Mouse (Mus musculus): ENCODE measurements around the gene Btbd17. TPM values are rescaled to one million over a fixed set of nuclear protein-coding genes. Genes with fewer than 3 reads are reported as not detected.

The Btbd17 gene
- polyA plus RNA-seq, 1 experiment: 0.49 TPM

GRCm38 (mm10) chr11:114829499-114830432, 34.0 kb upstream of the Btbd17 start:
- no peaks in the 10 kb centered on the region for H3K79me2 ChIP-seq (ENCODE audit: control insufficient read depth, insufficient read depth)
- no peak overlapping the region for H3ac ChIP-seq (ENCODE audit: control insufficient read depth, insufficient read length, low read depth)
- no peaks in the 10 kb centered on the region for H3K27me3 ChIP-seq (ENCODE audit: control insufficient read depth, insufficient read depth, insufficient read length)
- no peaks in the 10 kb centered on the region for H3K79me3 ChIP-seq (ENCODE audit: low read depth)
- H3K4me3 ChIP-seq (ENCODE audit: insufficient read depth, poor library complexity, severe bottlenecking): no peak overlapping the region
- no peaks in the 10 kb centered on the region for H3K36me3 ChIP-seq (ENCODE audit: control insufficient read depth, insufficient read depth)
- TF ChIP-seq MYOD1 (IDR thresholded peaks at IDR 0.05; ENCODE audit: control insufficient read depth, insufficient read length, low read depth) (no peak), FOSL1 (IDR thresholded peaks at IDR 0.05; ENCODE audit: insufficient read depth, low read length, poor library complexity, severe bottlenecking) (no peak), MAX (IDR thresholded peaks at IDR 0.05) (no peak), CTCF (IDR thresholded peaks at IDR 0.05; ENCODE audit: control insufficient read depth, insufficient read depth, insufficient read length) (no peak), USF1 (IDR thresholded peaks at IDR 0.05; ENCODE audit: low read depth) (no peak), CEBPB (IDR thresholded peaks at IDR 0.05; ENCODE audit: low read depth) (no peak), MYOG (IDR thresholded peaks at IDR 0.05; ENCODE audit: control insufficient read depth, extremely low read depth, insufficient read length) (no peak)

GRCm38 (mm10) chr11:114826686-114827085, 30.9 kb upstream of the Btbd17 start:
- Histone ChIP-seq H3K27me3 (ENCODE audit: control insufficient read depth, insufficient read depth, insufficient read length) (no peaks in the 10 kb centered on the region), H3ac (ENCODE audit: control insufficient read depth, insufficient read length, low read depth) (no peak overlapping the region), H3K4me3 (ENCODE audit: insufficient read depth, poor library complexity, severe bottlenecking) (no peak overlapping the region), H3K36me3 (ENCODE audit: control insufficient read depth, insufficient read depth) (no peaks in the 10 kb centered on the region), H3K79me3 (ENCODE audit: low read depth) (no peaks in the 10 kb centered on the region), H3K79me2 (ENCODE audit: control insufficient read depth, insufficient read depth) (no peaks in the 10 kb centered on the region)
- TF ChIP-seq CTCF (IDR thresholded peaks at IDR 0.05; ENCODE audit: control insufficient read depth, insufficient read depth, insufficient read length): no peak
- no peak for TF ChIP-seq USF1 (IDR thresholded peaks at IDR 0.05; ENCODE audit: low read depth)
- no peak for TF ChIP-seq MAX (IDR thresholded peaks at IDR 0.05)
- TF ChIP-seq FOSL1 (IDR thresholded peaks at IDR 0.05; ENCODE audit: insufficient read depth, low read length, poor library complexity, severe bottlenecking): no peak

- no peak overlapping the region for H3K4me3 ChIP-seq (ENCODE audit: insufficient read depth, poor library complexity, severe bottlenecking)
- H3K36me3 ChIP-seq (ENCODE audit: control insufficient read depth, insufficient read depth): no peaks in the 10 kb centered on the region
- TF ChIP-seq MAX (IDR thresholded peaks at IDR 0.05): no peak
- no peak for TF ChIP-seq MYOG (IDR thresholded peaks at IDR 0.05; ENCODE audit: control insufficient read depth, extremely low read depth, insufficient read length)
- TF ChIP-seq FOSL1 (IDR thresholded peaks at IDR 0.05; ENCODE audit: insufficient read depth, low read length, poor library complexity, severe bottlenecking): no peak
- TF ChIP-seq CEBPB (IDR thresholded peaks at IDR 0.05; ENCODE audit: low read depth): no peak
- no peak for TF ChIP-seq CTCF (IDR thresholded peaks at IDR 0.05; ENCODE audit: control insufficient read depth, insufficient read depth, insufficient read length)
- no peaks in the 10 kb centered on the region for H3K27me3 ChIP-seq (ENCODE audit: control insufficient read depth, insufficient read depth, insufficient read length)
- H3K79me2 ChIP-seq (ENCODE audit: control insufficient read depth, insufficient read depth): no peaks in the 10 kb centered on the region
- no peaks in the 10 kb centered on the region for H3K79me3 ChIP-seq (ENCODE audit: low read depth)
- H3ac ChIP-seq (ENCODE audit: control insufficient read depth, insufficient read length, low read depth): no peak overlapping the region
These were observed 27.5 kb upstream of the Btbd17 start for GRCm38 (mm10) chr11:114823199-114823725.

- no peak overlapping the region for H3ac ChIP-seq (ENCODE audit: control insufficient read depth, insufficient read length, low read depth)
- TF ChIP-seq USF1 (IDR thresholded peaks at IDR 0.05; ENCODE audit: low read depth): no peak
- no peak overlapping the region for H3K4me3 ChIP-seq (ENCODE audit: insufficient read depth, poor library complexity, severe bottlenecking)
- no peaks in the 10 kb centered on the region for H3K27me3 ChIP-seq (ENCODE audit: control insufficient read depth, insufficient read depth, insufficient read length)
- H3K79me2 ChIP-seq (ENCODE audit: control insufficient read depth, insufficient read depth): no peaks in the 10 kb centered on the region
- H3K36me3 ChIP-seq (ENCODE audit: control insufficient read depth, insufficient read depth): no peaks in the 10 kb centered on the region
- no peaks in the 10 kb centered on the region for H3K79me3 ChIP-seq (ENCODE audit: low read depth)
These were observed 27.0 kb upstream of the Btbd17 start for GRCm38 (mm10) chr11:114822727-114823126.

GRCm38 (mm10) chr11:114821325-114821724, 25.6 kb upstream of the Btbd17 start:
- TF ChIP-seq MYOD1 (IDR thresholded peaks at IDR 0.05; ENCODE audit: control insufficient read depth, insufficient read length, low read depth) (no peak), CEBPB (IDR thresholded peaks at IDR 0.05; ENCODE audit: low read depth) (no peak), CTCF (IDR thresholded peaks at IDR 0.05; ENCODE audit: control insufficient read depth, insufficient read depth, insufficient read length) (no peak), MAX (IDR thresholded peaks at IDR 0.05) (no peak), MYOG (IDR thresholded peaks at IDR 0.05; ENCODE audit: control insufficient read depth, extremely low read depth, insufficient read length) (no peak), USF1 (IDR thresholded peaks at IDR 0.05; ENCODE audit: low read depth) (no peak), FOSL1 (IDR thresholded peaks at IDR 0.05; ENCODE audit: insufficient read depth, low read length, poor library complexity, severe bottlenecking) (no peak)
- no peaks in the 10 kb centered on the region for H3K79me2 ChIP-seq (ENCODE audit: control insufficient read depth, insufficient read depth)
- no peaks in the 10 kb centered on the region for H3K36me3 ChIP-seq (ENCODE audit: control insufficient read depth, insufficient read depth)
- H3K4me3 ChIP-seq (ENCODE audit: insufficient read depth, poor library complexity, severe bottlenecking): no peak overlapping the region
- no peaks in the 10 kb centered on the region for H3K27me3 ChIP-seq (ENCODE audit: control insufficient read depth, insufficient read depth, insufficient read length)
- no peak overlapping the region for H3ac ChIP-seq (ENCODE audit: control insufficient read depth, insufficient read length, low read depth)
- H3K79me3 ChIP-seq (ENCODE audit: low read depth): no peaks in the 10 kb centered on the region

GRCm38 (mm10) chr11:114820444-114820843, 24.7 kb upstream of the Btbd17 start:
- H3K36me3 ChIP-seq (ENCODE audit: control insufficient read depth, insufficient read depth): no peaks in the 10 kb centered on the region
- H3K4me3 ChIP-seq (ENCODE audit: insufficient read depth, poor library complexity, severe bottlenecking): no peak overlapping the region
- no peaks in the 10 kb centered on the region for H3K79me3 ChIP-seq (ENCODE audit: low read depth)
- no peaks in the 10 kb centered on the region for H3K27me3 ChIP-seq (ENCODE audit: control insufficient read depth, insufficient read depth, insufficient read length)
- TF ChIP-seq USF1 (IDR thresholded peaks at IDR 0.05; ENCODE audit: low read depth): no peak
- no peak for TF ChIP-seq MYOG (IDR thresholded peaks at IDR 0.05; ENCODE audit: control insufficient read depth, extremely low read depth, insufficient read length)
- TF ChIP-seq MYOD1 (IDR thresholded peaks at IDR 0.05; ENCODE audit: control insufficient read depth, insufficient read length, low read depth): no peak
- TF ChIP-seq CTCF (IDR thresholded peaks at IDR 0.05; ENCODE audit: control insufficient read depth, insufficient read depth, insufficient read length): no peak
- TF ChIP-seq MAX (IDR thresholded peaks at IDR 0.05): no peak
- TF ChIP-seq FOSL1 (IDR thresholded peaks at IDR 0.05; ENCODE audit: insufficient read depth, low read length, poor library complexity, severe bottlenecking): no peak
- TF ChIP-seq CEBPB (IDR thresholded peaks at IDR 0.05; ENCODE audit: low read depth): no peak
- H3K79me2 ChIP-seq (ENCODE audit: control insufficient read depth, insufficient read depth): no peaks in the 10 kb centered on the region
- H3ac ChIP-seq (ENCODE audit: control insufficient read depth, insufficient read length, low read depth): no peak overlapping the region
